Mouse (Mus musculus) CH12.LX (cell line): Measurements from ENCODE around the gene Il6ra.
A peak's percentile ranks its signal among the peaks of the same experiment; 100 is the strongest.

Experiments
- CTCF ChIP-seq, 2 experiments: IDR thresholded peaks in 1 of 2; conservative IDR thresholded peaks in 1 of 2; 2 replicates each; pipeline ENCODE4 v1.5.1; 2011 to 2012; ENCODE audit warnings: low read depth in 2 of 2, low read length in 2 of 2, improper control_type of control experiment in 1 of 2, inconsistent platforms in 1 of 2, mild to moderate bottlenecking in 1 of 2, moderate library complexity in 1 of 2
- IRF4 ChIP-seq: IDR thresholded peaks from 2 replicates; pipeline ENCODE4 v1.6.1; 2014; ENCODE audit warnings: low read depth, mild to moderate bottlenecking, inconsistent platforms, low read length, improper control_type of control experiment
- NRF1 ChIP-seq: IDR thresholded peaks from 2 replicates; pipeline ENCODE4 v1.6.1; 2014; ENCODE audit warnings: low read depth, mild to moderate bottlenecking, inconsistent platforms, low read length, improper control_type of control experiment, moderate library complexity
- POLR2A ChIP-seq: IDR thresholded peaks from 2 replicates; pipeline ENCODE4 v1.6.1; 2011; ENCODE audit warnings: low read depth, mild to moderate bottlenecking, improper control_type of control experiment, low read length

GRCm38 (mm10) chr3:89926440-89926839 lies 13.4 kb upstream of the Il6ra start:
- TF ChIP-seq POLR2A: no peak
- peak; percentile 16 to 61; a peak in 2 of 4 replicates for TF ChIP-seq CTCF (conservative IDR thresholded peaks at IDR 0.05 in 1 of 2, IDR thresholded peaks at IDR 0.05 in 1 of 2; ENCODE audit: low read depth in 2 of 2, low read length in 2 of 2)
- no peak for TF ChIP-seq IRF4
- no peak for TF ChIP-seq NRF1
